Mouse (Mus musculus): ENCODE measurements around the gene Spon1.

Gene Spon1

GRCm38 (mm10) chr7:114011726-114012443 lies 246.1 kb downstream of the Spon1 start:
- no peak for DNase-seq

- no peak for DNase-seq
These were observed 250.5 kb downstream of the Spon1 start for GRCm38 (mm10) chr7:114016001-114016949.

GRCm38 (mm10) chr7:114018861-114019260 lies 253.1 kb downstream of the Spon1 start:
- DNase-seq, result no peak

- no peak for DNase-seq
These were observed 254.4 kb downstream of the Spon1 start for GRCm38 (mm10) chr7:114020057-114020703.

DNA sequence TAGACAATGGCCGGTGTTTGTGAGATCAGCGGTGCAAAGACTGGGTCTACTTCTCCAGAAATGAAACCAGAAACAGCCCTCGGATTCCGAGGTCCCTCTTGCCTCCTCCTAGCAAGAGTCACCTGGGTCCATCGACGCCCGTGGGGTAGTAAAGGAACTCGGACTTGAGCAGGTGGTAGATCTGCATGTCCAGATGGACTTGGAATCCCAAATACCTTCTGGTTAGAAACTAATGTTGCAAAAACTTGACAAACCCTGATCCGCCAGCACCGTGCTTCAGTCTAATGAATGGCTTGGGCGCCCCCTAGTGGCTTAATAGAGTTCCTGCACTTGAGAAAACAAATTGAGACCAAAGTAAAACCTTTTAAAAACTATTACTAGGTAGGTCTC lies 254.9 kb downstream of the Spon1 start:
- peak; percentile 83 for DNase-seq

DNA sequence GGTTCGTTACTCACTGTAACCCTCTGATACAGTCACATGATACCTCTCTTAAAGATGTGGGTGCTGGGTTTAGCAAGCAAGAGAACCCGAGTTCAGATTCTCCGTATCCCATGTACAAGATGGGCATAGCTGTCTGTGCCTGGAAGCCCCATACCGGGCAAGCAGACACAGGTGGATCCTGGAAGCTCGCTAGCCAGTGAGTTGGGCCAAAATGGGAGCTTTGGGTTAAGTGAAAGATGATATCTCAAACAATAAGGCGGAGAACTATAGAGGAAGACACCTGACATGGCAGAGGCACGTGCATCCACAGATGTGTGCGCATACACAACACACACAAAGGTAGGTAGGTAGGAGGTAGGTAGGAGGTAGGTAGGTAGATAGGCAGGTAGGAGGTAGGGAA lies 261.1 kb downstream of the Spon1 start:
- DNase-seq, result no peak

- DNase-seq, result no peak
These were observed 261.6 kb downstream of the Spon1 start for GRCm38 (mm10) chr7:114027406-114027805.

DNA sequence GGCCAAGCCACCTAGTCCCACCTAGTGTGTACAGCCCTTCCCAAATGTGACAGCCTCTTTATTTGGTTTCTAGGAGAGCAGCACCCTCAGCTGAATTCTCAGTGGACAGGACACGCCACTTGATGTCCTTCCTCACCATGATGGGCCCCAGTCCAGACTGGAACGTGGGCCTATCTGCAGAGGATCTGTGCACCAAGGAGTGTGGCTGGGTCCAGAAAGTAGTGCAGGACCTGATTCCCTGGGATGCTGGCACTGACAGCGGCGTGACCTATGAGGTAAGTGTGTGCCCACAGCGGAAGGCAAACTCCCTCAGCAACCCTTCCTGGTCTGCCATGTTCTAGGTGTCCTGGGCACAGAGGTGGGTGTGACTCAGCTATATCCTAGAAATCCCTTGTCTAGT lies 263.0 kb downstream of the Spon1 start:
- no peak for DNase-seq

DNA sequence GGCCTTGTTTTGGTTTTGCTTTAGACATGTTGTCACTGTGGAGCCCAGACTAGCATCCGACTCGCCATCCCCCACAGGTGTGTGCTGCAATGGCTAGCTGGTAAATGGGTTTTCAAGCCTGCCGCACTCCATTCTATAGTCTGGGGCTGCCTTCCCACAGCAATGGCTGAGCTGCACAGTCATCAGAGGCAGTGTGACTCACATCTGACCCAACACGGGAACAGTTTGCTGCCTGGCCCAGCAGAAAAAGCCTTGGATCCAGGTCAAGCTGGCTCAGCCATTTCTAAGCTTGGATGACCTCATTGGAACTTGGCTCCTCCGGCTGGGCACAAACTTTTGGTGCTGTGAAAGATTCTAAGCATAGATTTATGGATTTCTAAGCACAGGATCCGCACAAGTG lies 263.8 kb downstream of the Spon1 start:
- DNase-seq, result no peak

- no peak for DNase-seq
These were observed 271.4 kb downstream of the Spon1 start for GRCm38 (mm10) chr7:114037237-114037636.

DNA sequence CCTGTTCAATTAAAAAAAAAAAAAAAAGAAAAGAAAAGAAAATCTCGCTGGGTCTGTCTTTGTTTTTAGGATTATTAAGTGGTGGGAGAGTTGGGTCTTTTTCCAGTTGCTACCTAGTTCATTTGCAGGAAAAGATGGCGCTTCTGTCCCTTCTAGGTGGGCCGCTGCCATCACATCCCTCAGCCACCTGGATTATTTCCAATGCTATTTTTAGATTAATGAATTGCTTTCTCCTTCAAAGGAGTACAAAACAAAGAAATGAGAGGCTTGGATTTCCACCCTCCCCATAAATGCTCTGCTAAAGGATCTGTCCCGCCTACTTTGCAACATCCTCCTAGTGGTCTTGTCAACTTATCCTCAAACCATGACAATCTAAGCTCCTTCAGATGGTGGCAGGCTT lies 275.6 kb downstream of the Spon1 start:
- no peak for DNase-seq

DNA sequence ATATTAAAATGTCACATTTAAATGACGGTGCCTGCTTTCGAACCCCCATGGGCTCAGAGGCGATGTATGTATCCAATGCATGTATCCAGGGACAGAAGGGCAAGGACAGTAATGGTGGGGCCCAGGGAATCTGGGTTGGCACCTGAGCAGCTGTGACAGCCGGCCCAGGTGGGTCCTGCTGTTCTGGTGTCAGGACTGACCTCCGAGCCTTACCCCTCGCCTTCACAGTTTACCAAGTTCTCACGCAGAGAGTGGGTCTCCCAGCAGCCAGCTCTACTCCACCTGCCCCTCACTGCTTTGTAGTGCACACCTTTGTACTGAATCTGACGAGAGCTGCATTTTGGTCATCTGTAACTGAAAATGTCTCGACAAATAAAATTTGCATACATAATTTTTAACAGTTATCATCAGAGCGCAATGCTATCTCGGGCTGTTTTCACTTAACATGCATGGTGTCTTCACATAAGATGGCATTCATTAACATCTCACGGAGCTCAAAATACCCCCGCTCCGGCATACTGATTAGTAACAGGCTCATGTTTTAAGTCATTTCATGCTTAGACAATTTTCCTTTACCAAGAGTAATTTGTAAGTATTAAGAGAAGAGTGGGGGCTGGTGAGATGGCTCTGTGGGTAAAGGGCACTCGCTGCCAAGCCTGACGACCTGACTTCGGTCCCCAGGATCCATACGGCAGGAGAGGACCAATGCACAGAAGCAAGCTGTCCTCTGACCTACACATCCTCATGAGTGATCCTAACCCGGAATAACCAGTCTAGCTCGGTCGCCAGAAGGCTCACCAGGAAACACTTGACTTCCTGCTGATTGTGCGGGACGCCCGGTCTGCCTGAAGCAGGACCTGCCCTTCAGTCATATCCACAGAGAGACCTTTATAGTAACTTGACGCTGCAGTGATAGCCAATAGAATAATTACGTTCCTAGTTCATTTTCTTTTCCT lies 277.5 kb downstream of the Spon1 start:
- DNase-seq, result no peak

- DNase-seq, result no peak
These were observed 278.2 kb downstream of the Spon1 start for GRCm38 (mm10) chr7:114043929-114044549.

DNA sequence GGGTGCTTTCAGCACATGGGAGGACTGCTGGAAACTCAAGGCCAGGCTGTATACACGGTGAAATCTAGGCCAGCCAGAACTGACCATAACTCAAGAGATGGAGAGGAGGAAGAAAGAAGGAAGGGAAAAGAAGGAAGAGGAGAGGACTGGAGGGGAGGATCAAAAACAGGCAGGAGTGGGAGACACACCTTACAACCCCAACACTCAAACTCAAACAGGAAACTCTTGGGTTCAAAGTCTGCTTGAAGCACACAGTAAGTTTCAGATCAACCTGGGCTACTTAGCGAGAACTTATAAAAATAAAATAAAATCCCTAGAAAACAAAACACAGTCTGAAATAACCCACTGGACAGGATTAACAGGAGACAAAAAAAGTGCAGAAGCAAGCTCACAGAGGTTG lies 280.0 kb downstream of the Spon1 start:
- no peak for DNase-seq

DNA sequence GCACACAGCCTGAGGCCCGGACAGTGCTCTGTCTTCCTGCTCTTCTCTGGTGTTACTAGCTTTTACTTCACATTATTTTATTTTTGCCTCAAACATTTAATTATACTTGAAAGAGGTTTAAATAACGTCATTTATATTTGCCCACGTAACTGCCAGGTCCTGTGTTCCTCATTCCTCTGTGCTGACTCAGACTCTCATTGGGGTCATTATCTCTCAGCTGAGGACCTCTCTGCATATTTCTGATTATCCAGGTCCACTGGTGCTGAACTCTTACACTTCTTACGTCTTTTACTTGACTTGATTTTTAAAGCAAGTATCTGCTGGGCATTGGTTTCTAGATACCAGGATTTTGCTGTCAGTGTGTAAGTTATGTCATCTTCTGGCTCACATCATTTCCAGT lies 287.9 kb downstream of the Spon1 start:
- no peak for DNase-seq

- DNase-seq, result no peak
These were observed 292.4 kb downstream of the Spon1 start for GRCm38 (mm10) chr7:114058166-114058565.

- no peak for DNase-seq
These were observed 293.2 kb downstream of the Spon1 start for GRCm38 (mm10) chr7:114058927-114059441.

DNA sequence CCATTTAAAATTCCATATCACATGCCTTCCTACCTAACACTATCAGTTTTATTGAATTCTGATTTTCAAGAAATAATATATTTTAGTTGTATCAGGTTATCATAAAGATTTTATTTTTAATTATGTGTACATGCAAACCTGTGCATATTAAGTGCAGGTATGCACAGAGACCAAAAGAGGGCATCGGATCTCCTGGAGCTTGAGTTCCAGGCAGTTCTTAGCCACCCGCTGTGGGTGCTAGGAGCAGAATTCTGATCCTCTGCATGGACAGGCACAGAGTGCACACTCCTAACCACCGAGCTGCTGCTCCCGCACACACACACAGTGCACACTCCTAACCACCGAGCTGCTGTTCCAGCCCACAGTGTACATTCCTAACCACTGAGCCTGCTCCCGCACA lies 294.6 kb downstream of the Spon1 start:
- DNase-seq, result no peak

DNA sequence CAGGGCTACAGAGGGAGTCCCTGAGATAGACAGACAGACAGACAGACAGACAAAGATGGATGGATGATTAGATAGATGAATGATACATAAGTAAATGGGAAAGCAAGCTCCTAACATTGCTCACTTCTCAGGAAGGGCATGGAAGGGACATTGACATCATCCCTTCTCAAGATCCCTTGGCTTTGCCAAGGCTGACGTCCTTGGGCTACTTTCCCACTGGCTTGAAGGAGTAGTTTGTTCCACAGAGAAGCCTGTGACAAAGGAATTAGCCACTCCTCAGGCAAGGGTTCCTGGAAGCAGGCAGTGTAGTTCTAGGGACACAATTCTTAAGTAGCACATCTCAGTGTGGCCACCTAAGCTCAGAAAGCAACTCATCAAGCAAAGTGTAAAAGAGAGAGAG lies 296.7 kb downstream of the Spon1 start:
- no peak for DNase-seq

DNA sequence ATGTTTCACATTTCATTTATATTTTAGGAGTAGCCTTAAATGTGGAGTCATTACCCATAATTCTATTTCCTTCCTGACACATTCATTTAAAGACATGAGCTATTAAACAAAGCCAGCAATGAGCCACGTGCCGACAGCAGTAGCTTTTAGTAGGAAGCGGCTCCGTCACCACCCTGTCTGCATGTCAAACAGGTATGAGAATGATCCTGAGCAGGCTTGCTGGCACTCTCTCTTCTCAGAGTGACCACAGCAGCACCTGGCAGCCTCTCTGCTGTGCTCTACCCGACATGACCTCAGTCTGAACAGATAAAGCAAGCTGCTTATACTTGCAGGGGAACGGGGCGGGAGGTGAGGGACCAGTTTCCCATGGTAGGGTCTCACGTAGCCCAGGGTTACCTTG lies 297.7 kb downstream of the Spon1 start:
- no peak for DNase-seq

GRCm38 (mm10) chr7:114063966-114064365 lies 298.2 kb downstream of the Spon1 start:
- DNase-seq, result no peak

Measured in B cell, adult 2 months (primary cell).